Mouse (Mus musculus) kidney, postnatal 4 days (tissue): ENCODE measurements around the gene Slc3a1.

Experiments
- DNase-seq, 2 experiments: peaks; one replicate each; pipeline ENCODE4 v3.0.0; 2021; ENCODE audit warnings: mixed read lengths in 2 of 2

Slc3a1 gene

DNA sequence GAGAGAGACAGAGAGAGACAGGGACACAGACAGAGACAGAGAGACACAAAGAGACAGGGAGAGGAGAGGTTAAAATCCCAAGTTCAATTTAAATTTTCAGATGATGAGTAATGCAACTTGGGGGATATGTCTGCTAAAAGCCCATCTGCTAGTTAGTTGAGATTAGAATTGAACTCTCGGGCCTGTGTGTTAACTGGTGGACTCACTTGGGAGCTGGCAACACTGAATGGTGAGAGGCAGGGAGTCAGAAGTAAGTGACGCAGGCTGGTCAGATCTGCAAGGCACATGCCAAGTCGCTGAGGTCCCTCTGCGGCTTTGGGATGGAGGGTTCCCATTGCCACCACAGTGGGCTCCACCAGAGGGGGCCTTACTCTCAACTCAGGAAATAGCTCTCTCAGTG, 10.1 kb downstream of the Slc3a1 start:
- no peak for DNase-seq

DNA sequence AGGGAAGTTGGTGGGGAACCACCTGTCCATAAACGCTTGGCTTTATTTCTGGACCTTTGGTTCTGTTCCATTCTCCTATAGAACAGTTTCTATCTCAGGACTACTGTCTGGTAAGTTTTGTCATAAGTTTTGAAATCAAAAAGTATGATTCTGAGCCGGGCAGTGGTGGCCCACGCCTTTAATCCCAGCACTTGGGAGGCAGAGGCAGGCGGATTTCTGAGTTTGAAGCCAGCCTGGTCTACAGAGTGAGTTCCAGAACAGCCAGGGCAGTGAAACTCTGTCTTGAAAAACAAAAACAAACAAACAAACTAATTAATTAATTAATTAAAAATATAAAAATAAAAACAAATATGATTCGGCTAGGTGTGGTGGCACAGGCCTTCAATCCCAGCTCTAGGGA, 10.6 kb downstream of the Slc3a1 start:
- no peak for DNase-seq

DNA sequence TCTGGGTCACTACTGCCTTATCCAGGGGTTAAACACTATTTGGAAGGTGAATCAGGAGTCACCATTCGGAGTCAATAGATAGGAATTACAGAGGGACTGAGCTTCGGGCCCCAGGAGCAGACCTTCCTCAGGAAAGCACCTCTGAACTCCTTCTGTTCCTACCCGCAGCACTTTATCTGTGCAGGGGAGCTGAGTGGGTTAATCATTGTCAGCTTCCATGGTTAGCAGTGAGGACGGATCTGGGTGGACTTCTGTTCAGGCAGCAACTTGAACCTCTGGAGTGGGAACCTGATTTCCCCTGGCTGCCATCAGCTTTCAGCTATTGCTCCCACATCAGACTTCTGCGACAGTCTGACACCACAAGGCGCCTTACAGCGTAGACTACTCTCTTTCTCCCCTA, 12.7 kb downstream of the Slc3a1 start:
- peak; percentile 50 to 65 for DNase-seq

- peak; percentile 22 to 45 for DNase-seq
Measured at GRCm38 (mm10) chr17:85042419-85042818, 14.2 kb downstream of the Slc3a1 start.

GRCm38 (mm10) chr17:85043404-85043816, 15.2 kb downstream of the Slc3a1 start:
- DNase-seq, result peak; percentile 24 to 45

DNA sequence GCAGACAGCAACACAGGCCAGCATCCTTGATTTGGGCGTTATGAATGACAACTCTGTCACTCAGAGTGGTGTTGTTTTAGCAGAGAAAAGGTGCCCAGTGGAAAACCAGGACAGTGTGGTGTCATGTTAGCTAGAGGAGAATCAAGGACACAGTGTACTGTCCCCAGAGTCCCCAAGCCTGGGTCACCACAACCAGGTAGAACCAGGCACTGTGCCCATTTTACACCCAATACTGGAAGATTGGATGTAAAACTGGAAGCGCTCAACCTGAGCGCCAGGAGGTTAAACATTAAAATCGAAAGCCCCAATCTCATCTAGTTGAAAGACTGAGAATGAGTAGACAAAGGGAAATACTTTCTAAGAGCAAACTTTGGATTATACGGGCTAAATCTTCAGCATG, 16.3 kb downstream of the Slc3a1 start:
- DNase-seq, result peak; percentile 18 to 46

- peak; percentile 43 to 58 for DNase-seq
Measured at GRCm38 (mm10) chr17:85045160-85045559, 17.0 kb downstream of the Slc3a1 start.

- DNase-seq, result no peak
Measured at GRCm38 (mm10) chr17:85048379-85048778, 20.2 kb downstream of the Slc3a1 start.

DNA sequence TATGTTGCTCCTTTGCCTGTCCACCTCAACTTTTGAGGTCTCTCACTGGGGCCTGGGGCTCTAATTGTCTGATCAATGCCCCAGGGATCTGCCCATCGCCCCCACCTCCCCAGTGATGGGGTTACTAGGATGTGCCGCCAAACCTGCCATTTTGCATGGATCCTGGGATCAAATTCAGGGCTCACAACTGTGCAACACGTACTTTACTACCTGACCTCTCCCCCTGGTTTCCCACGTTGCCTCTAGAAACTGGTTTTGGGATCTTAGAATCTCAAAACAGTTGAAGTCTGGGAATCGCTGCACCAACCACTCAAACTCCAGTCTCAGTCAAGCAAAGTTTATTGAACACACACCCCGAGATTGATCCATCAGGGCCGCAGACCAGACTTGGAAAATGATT, 30.1 kb downstream of the Slc3a1 start:
- DNase-seq, result no peak

- no peak for DNase-seq
Measured at GRCm38 (mm10) chr17:85059136-85059535, 31.0 kb downstream of the Slc3a1 start.

DNA sequence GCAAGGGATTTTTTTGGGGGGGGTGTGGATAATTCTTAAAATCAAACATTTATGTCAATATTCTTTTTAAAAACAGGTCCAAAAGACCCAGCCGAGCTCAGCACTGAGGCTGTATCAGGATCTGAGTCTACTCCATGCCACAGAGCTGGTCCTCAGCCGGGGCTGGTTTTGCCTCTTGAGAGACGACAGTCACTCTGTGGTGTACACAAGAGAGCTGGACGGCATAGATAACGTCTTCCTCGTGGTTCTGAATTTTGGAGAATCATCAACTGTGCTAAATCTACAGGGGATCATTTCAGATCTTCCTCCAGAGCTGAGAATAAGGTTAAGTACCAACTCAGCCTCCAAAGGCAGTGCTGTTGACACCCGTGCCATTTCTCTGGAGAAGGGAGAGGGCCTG, 35.4 kb downstream of the Slc3a1 start:
- DNase-seq, result no peak

- no peak for DNase-seq
Measured at GRCm38 (mm10) chr17:85067331-85067730, 39.2 kb downstream of the Slc3a1 start.

- no peak for DNase-seq
Measured at GRCm38 (mm10) chr17:85070658-85071057, 42.5 kb downstream of the Slc3a1 start.

GRCm38 (mm10) chr17:85071088-85071775, 43.1 kb downstream of the Slc3a1 start:
- no peak for DNase-seq

DNA sequence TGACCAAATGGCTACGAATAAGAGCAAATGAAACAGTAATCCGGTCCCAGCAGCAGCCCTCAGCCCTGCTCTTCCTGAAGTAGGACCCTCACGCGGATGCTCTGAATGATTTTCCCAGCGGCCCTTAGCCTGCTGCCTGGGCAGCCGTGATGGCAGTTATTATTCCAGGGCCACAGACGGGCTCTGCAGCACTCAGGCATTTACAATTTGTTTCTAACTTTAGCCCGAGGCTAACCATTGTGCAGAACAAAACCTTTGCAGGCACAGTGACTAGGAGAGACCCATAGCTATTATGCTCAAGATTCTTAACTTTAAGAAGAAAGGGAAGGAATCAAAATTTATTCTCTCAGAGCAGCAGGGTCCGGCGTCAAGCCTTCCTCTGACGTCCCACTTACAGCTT, 44.2 kb downstream of the Slc3a1 start:
- no peak for DNase-seq

- no peak for DNase-seq
Measured at GRCm38 (mm10) chr17:85073214-85073613, 45.0 kb downstream of the Slc3a1 start.

- DNase-seq, result no peak
Measured at GRCm38 (mm10) chr17:85074083-85074482, 45.9 kb downstream of the Slc3a1 start.

DNA sequence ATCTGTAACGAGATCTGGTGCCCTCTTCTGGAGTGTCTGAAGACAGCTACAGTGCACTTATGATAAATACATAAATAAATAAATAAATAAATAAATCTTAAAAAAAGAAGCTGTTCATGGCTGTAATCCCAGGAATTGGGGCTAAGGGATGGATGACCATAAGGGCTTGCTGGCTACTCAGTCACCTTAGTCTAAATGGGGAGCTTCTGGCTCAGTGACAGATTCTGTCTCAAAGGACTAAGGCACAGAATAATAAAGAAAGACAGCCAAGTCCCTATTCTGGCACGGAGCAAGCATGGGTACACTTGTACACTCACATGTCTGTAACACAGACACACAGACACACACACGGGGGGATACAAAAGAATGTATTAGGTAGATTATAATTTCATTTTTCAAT, 51.1 kb downstream of the Slc3a1 start:
- DNase-seq, result no peak

- DNase-seq, result no peak
Measured at GRCm38 (mm10) chr17:85080781-85081180, 52.6 kb downstream of the Slc3a1 start.

DNA sequence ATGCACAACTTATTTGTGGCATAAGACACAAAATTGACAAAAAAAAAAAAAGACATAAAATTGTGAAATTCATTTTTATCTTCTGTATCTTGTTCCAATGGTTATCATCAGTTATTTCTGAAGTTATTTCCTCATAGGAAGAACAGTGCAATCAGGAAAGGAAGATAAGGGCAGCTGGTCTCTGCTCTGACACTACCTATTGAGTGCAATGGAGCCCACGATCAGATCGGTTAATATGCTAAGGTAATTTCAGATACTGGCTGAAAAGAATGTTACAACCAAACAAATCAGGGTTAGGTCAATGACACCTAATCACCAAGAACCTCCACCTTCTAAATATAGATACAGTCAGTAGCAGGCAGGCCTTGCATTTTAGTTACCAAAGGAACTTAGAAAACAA, 57.2 kb downstream of the Slc3a1 start:
- DNase-seq, result no peak

DNA sequence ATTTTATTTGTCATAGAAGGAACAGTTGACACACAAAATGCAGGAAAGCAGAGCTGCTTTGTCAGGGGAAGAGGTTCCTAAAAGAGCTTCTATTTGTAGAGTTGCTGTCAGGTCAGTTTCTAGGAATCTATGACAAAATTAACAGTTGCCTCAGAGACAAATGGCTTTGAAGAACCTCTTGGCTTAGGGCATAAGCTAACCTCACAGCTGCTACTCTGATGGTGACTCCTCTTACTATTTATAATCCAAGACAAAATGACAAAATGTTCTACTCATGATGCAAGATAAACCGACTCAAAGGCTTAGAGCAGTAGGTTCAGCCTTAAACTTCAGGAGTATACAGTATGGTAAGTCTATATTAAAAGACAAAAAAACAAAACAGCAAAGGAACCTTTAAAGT, 58.3 kb downstream of the Slc3a1 start:
- DNase-seq, result no peak

DNA sequence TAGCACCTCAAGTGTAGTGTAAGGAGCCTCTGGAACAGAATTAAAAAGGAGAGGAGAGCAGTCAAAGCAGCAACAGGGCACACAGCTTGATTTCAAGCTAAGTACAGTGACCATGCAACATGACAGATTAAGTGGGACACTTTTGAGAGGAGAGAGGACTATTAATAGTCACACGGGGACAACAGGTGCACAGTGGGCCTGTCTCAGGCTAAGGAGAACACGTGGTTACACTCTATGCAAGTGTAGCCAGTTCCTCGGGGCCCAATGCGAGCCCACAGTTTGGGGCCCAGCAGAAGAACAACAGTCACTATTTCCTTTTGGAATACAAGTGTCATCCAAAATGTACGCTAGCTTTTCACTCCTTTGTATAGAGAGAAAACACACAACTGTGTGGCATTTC, 59.4 kb downstream of the Slc3a1 start:
- DNase-seq, result no peak

DNA sequence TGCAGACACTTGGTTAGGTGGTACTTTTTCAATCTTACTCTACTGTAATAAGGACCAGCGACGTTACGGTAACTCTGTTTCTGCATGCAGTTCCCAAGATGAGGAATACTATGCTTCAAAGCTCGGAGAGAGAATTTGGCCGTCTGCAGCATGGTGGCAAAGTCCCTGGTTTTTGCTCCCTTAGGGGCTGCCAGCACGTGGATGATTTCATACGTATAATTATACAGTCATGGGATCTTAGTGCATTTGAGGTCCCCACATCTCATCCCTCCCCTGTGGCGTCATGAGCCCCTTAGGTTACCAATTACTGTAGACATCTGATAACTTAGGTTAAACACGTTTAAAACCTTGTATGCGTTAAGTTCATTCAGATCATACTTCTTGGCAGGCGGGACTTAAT, 60.2 kb downstream of the Slc3a1 start:
- no peak for DNase-seq

- DNase-seq, result peak; percentile 15 to 29
Measured at GRCm38 (mm10) chr17:85089011-85089410, 60.8 kb downstream of the Slc3a1 start.

- no peak for DNase-seq
Measured at GRCm38 (mm10) chr17:85089621-85090020, 61.4 kb downstream of the Slc3a1 start.
